Mouse (Mus musculus) hindbrain, postnatal 0 days (tissue): ENCODE results near the gene 2310039H08Rik. TPM values are rescaled to one million over a fixed set of nuclear protein-coding genes. Genes with fewer than 3 reads are reported as not detected.

Experiments used
- ATAC-seq: fragments of 200-750 bp; cut with Nextera tagmentation; 2 replicates; pipeline ENCODE4 v1.8.0; 2017; ENCODE audit warnings: mild to moderate bottlenecking, moderate TSS enrichment, moderate library complexity
- DNase-seq: peaks from one replicate; pipeline ENCODE4 v3.0.0-alpha.2; 2015; ENCODE audit warnings: low spot score
- H3K27ac ChIP-seq: fragments of 300-500 bp; sonication (generic); 2 replicates; pipeline ENCODE4 v1.5.1; 2014; ENCODE audit warnings: mild to moderate bottlenecking
- H3K27me3 ChIP-seq: fragments of 300-500 bp; sonication (generic); 2 replicates; pipeline ENCODE4 v1.6.1; 2014; ENCODE audit warnings: low read length, mixed read lengths; ENCODE audit not compliant: insufficient read depth
- H3K36me3 ChIP-seq: fragments of 300-500 bp; sonication (generic); 2 replicates; pipeline ENCODE4 v1.6.1; 2014; ENCODE audit warnings: low read length, mixed read lengths; ENCODE audit not compliant: insufficient read depth
- H3K4me1 ChIP-seq: fragments of 300-500 bp; sonication (generic); 2 replicates; pipeline ENCODE4 v1.6.1; 2014; ENCODE audit warnings: antibody characterized with exemption, low read length, mixed read lengths; ENCODE audit not compliant: insufficient read depth
- H3K4me2 ChIP-seq: fragments of 300-500 bp; sonication (generic); 2 replicates; pipeline ENCODE4 v1.6.1; 2014; ENCODE audit warnings: low read depth, mild to moderate bottlenecking, low read length, moderate library complexity, mixed read lengths
- H3K4me3 ChIP-seq: fragments of 300-500 bp; sonication (generic); 2 replicates; pipeline ENCODE4 v1.5.1; 2014; ENCODE audit warnings: low read length
- H3K9ac ChIP-seq: fragments of 300-500 bp; sonication (generic); replicated peaks from 2 replicates; pipeline ENCODE4 v1.6.1; 2014; ENCODE audit warnings: mild to moderate bottlenecking, low read length, moderate library complexity, mixed read lengths
- H3K9me3 ChIP-seq: fragments of 300-500 bp; sonication (generic); 2 replicates; pipeline ENCODE4 v1.6.1; 2016; ENCODE audit warnings: low read length, mixed read lengths
- CTCF ChIP-seq: IDR thresholded peaks from 2 replicates; pipeline ENCODE4 v1.5.1; 2016; ENCODE audit warnings: antibody characterized with exemption, control low read depth, low read depth
- WGBS: fragments of 180-500 bp; shearing (Covaris S2); extraction: QIAGEN DNeasy Blood & Tissue Kit; methylation state at CpG from one replicate; pipeline ENCODE4 v1.1.7; 2014; 5-methylcytosine and 5-hydroxymethylcytosine counted together
- polyA plus RNA-seq: library from polyadenylated mRNA; unstranded; fragments of >200 nt; fragmentation: Nextera tagmentation; extraction: Ambion mirVana; gene quantifications from 2 replicates; pipeline ENCODE4 v1.2.1, GENCODE M21; 2015
- total RNA-seq: library from RNA; depleted of rRNA; stranded (reverse); fragments of >200 nt; gene quantifications from 2 replicates; pipeline ENCODE4 v1.2.3, GENCODE M21; 2014

The 2310039H08Rik gene
- total and polyA plus RNA-seq, 2 experiments from 2014 or later: 46.4 to 64.7 TPM

DNA sequence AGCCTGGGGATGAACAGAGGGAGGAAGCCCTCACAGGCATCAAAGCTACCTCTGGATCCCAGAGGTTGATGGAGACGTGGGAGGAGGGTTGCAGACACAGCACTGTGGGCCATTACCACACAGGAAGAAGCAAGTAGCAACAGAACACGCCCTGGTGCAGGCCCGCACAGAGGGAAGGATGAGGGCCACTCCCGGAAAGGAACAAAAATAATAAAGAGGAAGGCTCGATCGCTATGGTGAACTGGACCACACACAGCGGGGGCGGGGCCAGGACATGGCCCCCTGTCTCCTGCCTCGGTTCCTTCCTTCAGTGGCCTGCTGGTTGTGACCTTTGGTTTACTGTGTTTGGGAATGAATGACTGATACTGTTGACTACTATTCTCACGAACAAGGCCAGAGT lies 27.2 kb downstream of the 2310039H08Rik start:
- Histone ChIP-seq H3K36me3 (peaks cover 21% of the 10 kb centered on the region), H3K4me2 (no peak overlapping the region), H3K9ac (no peak overlapping the region), H3K27me3 (no peaks in the 10 kb centered on the region), H3K9me3 (no peaks in the 10 kb centered on the region), H3K27ac (no peak overlapping the region), H3K4me3 (no peak overlapping the region), H3K4me1 (no peaks in the 10 kb centered on the region)
- DNase-seq (no peak), ATAC-seq (no peak)
- TF ChIP-seq CTCF: no peak
- 79% methylated on average over 10 of the region's 10 CpGs for WGBS

DNA sequence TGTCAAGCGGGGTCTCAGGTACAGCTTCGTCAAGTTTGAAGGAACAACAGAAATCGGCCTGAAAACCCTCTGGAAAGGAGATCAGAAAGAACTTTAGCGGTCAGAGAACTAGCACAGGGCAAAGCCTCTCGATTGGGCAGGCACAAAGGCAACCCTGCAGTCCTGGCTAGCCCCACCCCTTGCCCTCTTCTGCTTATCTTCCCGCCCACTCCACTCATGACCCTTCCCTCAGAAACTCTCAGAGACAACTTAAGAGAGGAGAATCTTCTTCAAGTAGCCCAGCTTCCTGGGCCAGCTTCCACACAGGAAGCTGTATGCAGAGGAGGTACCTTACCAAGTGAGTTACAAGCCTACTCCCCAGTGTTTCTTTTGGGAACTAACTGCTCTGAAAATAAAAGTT lies 29.3 kb downstream of the 2310039H08Rik start:
- no peak overlapping the region for H3K9ac ChIP-seq
- H3K27me3 ChIP-seq: no peaks in the 10 kb centered on the region
- no peak overlapping the region for H3K4me2 ChIP-seq
- peaks cover 30% of the 10 kb centered on the region for H3K36me3 ChIP-seq
- no peaks in the 10 kb centered on the region for H3K9me3 ChIP-seq
- DNase-seq: no peak
- no peak for ATAC-seq
- 87% methylated on average over 6 of the region's 6 CpGs for WGBS
- no peaks in the 10 kb centered on the region for H3K4me1 ChIP-seq
- TF ChIP-seq CTCF: no peak
- no peak overlapping the region for H3K27ac ChIP-seq
- no peak overlapping the region for H3K4me3 ChIP-seq

DNA sequence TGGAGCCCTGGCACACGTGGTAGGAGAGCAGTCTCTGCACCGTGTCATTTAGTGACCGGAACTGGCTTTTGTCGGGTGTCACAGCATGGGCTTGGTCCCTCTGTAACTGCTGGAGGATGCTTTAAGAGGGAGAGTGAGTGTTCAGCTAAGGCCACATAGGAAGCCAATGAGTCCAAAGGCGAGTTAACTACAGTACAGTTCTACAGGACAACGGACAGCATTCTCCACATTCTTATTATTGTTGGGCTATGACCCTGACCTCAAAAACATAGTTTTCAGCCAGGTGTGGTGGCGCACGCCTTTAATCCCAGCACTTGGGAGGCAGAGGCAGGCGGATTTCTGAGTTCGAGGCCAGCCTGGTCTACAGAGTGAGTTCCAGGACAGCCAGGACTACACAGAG lies 35.9 kb downstream of the 2310039H08Rik start:
- no peaks in the 10 kb centered on the region for H3K27me3 ChIP-seq
- no peak overlapping the region for H3K27ac ChIP-seq
- no peaks in the 10 kb centered on the region for H3K9me3 ChIP-seq
- ATAC-seq (no peak), DNase-seq (no peak)
- 87% methylated on average over 10 of the region's 10 CpGs for WGBS
- H3K4me2 ChIP-seq: no peak overlapping the region
- no peak for TF ChIP-seq CTCF
- H3K4me1 ChIP-seq: no peaks in the 10 kb centered on the region
- H3K36me3 ChIP-seq: peaks cover 57% of the 10 kb centered on the region
- no peak overlapping the region for H3K9ac ChIP-seq
- no peak overlapping the region for H3K4me3 ChIP-seq

DNA sequence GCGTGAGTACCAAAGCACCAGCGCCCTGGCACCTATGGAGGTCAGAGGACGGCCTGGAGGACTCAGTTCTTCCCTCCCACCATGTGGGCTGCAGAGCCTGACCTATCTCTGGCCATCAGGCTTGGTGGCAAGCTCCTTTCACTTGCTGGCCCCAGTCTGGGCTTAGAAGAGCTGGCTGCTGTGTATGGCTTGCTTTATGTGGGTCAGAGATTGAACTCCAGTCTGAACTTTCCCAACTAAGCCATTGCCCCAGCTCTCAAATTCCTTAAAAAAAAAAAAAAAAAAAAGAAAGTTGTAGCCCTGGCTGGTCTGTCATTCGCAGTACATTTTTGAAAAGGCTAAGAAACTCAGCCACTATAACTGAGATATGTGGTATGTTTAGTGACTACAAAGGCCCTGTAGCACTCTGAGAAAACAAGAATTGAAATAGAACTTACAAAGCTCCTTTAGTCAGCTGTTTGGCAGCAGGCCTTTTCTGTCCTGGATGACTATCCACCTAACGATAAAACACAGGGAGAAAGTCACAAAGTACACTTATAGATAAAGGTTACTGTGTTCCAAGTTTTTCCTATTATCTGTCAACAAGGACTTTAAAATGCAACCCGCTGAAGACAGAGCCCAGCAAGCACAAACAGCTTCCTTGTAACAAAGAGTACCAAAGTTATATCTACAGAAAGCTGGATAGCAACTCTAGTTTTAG lies 36.8 kb downstream of the 2310039H08Rik start:
- Histone ChIP-seq H3K9me3 (no peaks in the 10 kb centered on the region), H3K9ac (no peak overlapping the region), H3K27me3 (no peaks in the 10 kb centered on the region), H3K36me3 (peaks cover 62% of the 10 kb centered on the region), H3K4me1 (no peaks in the 10 kb centered on the region), H3K4me2 (no peak overlapping the region), H3K27ac (no peak overlapping the region), H3K4me3 (no peak overlapping the region)
- TF ChIP-seq CTCF: no peak
- 81% methylated on average over 6 of the region's 6 CpGs for WGBS
- no peak for ATAC-seq
- DNase-seq: no peak

DNA sequence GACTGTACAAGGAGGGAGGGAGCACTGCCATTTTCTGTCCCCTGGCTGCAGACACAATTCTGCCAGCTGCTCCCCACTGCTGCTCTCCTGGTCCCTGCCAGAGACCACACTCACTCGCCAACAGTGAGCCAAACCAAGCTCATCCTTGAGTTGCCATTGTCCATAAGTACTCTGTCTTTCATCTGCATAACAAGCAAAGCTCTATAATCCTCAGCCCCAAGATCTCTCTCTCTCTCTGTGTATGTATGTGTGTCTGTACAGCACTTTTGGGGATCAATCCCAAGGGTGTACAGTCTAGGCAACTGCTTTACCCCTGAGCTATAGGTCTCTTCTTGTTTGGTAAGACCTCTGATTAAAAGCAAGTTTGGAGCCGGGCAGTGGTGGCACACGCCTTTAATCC lies 38.2 kb downstream of the 2310039H08Rik start:
- H3K9me3 ChIP-seq: no peaks in the 10 kb centered on the region
- H3K4me3 ChIP-seq: no peak overlapping the region
- DNase-seq (no peak), ATAC-seq (no peak)
- H3K4me2 ChIP-seq: no peak overlapping the region
- no peak for TF ChIP-seq CTCF
- 91% methylated on average over 3 of the region's 3 CpGs for WGBS
- no peak overlapping the region for H3K9ac ChIP-seq
- H3K36me3 ChIP-seq: peaks cover 62% of the 10 kb centered on the region
- no peak overlapping the region for H3K27ac ChIP-seq
- no peaks in the 10 kb centered on the region for H3K4me1 ChIP-seq
- no peaks in the 10 kb centered on the region for H3K27me3 ChIP-seq

DNA sequence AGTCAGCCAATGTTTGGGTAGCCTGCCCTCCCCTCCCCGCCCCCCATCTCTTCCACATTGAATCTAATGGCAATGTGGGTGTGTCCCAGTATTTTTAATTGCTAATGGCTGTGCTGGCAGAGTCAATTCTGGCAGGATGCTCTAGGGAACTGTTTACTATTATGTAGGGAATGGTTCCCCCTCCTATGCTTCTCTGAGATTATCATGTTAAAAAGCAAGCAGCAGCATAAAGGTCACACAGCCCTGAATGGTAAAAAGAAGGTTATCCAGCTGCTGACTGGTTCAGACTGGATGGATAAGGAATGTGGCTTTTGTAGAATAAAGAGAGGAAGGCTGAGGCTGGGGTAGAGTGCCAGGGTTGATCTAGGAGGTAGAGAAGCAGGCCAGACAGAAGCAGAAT lies 40.0 kb downstream of the 2310039H08Rik start:
- Histone ChIP-seq H3K9me3 (no peaks in the 10 kb centered on the region), H3K27ac (no peak overlapping the region), H3K4me2 (no peak overlapping the region), H3K9ac (no peak overlapping the region), H3K4me3 (no peak overlapping the region), H3K4me1 (no peaks in the 10 kb centered on the region), H3K27me3 (no peaks in the 10 kb centered on the region), H3K36me3 (peaks cover 47% of the 10 kb centered on the region)
- ATAC-seq (no peak), DNase-seq (no peak)
- WGBS: 96% methylated on average over 1 of the region's 1 CpGs
- TF ChIP-seq CTCF: no peak

DNA sequence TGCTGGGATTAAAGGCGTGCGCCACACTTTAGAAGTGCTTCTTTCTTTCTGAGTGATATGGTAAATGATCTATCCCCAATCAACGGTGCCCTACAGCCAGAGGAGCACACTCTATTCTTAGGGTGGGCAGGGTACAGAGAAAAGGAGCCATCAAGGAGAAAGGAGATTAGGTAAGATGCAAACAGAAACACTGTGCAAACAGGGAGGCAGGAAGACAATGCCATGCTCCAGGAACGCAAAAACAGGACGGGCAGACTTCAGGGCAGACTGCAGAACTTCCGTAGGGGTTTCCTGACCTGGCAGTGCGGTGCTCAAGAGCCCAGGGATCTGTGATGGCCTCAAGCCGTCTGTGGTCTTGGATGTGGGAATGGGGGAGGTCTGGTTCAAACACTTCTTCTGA lies 41.2 kb downstream of the 2310039H08Rik start:
- Histone ChIP-seq H3K4me1 (no peaks in the 10 kb centered on the region), H3K27ac (no peak overlapping the region), H3K9me3 (no peaks in the 10 kb centered on the region), H3K4me3 (no peak overlapping the region), H3K4me2 (no peak overlapping the region), H3K9ac (no peak overlapping the region), H3K27me3 (no peaks in the 10 kb centered on the region), H3K36me3 (peaks cover 37% of the 10 kb centered on the region)
- ATAC-seq: no peak
- no peak for DNase-seq
- 88% methylated on average over 8 of the region's 8 CpGs for WGBS
- TF ChIP-seq CTCF: no peak
